8 mouse cellular contexts compared by ENCODE assay signal in the genomic region with DNA sequence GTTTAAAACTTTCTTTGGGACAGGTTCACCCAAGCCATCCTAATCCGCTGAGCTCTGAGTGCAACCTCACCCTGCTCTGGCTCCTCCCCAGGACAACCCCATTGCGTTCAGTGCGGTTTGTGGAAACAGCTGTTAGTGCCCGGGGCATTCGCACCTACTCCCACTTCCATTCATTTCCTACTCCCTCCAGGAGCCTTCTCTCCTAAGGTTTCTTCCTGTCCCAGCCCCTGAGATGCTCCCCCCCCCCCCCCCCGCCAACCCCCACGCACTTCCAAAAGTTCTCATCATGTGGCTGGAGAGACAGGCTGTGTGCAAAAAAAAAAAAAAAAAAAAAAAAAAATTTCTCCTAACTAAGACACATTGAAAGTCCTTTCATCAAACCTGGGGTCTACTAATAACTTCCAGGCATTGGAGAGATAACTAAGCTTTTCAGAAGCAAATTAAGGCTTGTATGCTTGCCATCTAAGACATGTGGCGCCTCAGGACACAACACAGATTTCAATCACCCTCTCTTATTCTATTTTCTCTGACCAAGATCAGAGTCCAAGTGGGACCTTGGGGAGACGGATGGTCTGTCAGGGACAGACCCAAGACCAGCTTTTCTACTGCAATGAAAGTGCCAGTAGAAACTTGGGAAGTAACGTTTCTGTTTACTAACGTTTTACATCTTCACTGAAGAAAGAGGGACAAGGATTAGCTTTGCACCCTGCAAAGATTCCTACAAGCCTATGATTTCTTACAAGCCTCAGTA. TPM values are rescaled to one million over a fixed set of nuclear protein-coding genes. Genes with fewer than 3 reads are reported as not detected.
DNase-seq lines count a peak whose midpoint lies in the region; ATAC-seq and TF ChIP-seq lines count a peak whose summit lies in the region.

No protein-coding gene starts in this region.

- no peaks in the 10 kb centered on the region for H3K9me3 ChIP-seq in kidney, embryonic 14.5 days (ENCODE audit: control insufficient read depth, low read length)
- no peaks in the 10 kb centered on the region for H3K9me3 ChIP-seq in hindbrain, embryonic 12.5 days (replicated peaks)
- no peaks in the 10 kb centered on the region for H3K9me3 ChIP-seq in midbrain, embryonic 13.5 days

- peaks cover 6% of the 10 kb centered on the region; the same call in 1 of the 2 replicates for H3K36me3 ChIP-seq in kidney, embryonic 14.5 days (ENCODE audit: control insufficient read depth, insufficient read depth, low read length)
- peaks cover 7% of the 10 kb centered on the region; the same call in 1 of the 2 replicates for H3K36me3 ChIP-seq in hindbrain, embryonic 12.5 days
- 0 out of 2 replicates have a peak, but pooled peaks cover 5% of the 10 kb centered on the region for H3K36me3 ChIP-seq in midbrain, embryonic 13.5 days

- no peak for DNase-seq in kidney, postnatal 4 days
- DNase-seq in right cerebral cortex, postnatal 4 days = no peak
- DNase-seq in spleen, adult 18-20 months = no peak
- DNase-seq in kidney, postnatal 10 days = no peak

- H3K27ac ChIP-seq in kidney, embryonic 14.5 days (ENCODE audit: low read depth, low read length) = no peak overlapping the region; the same call in 1 of the 2 replicates
- no peak overlapping the region for H3K27ac ChIP-seq in bone marrow macrophage, adult 2 months (ENCODE audit: insufficient read depth, low read depth, low read length)
- peak overlapping the region; percentile 80; the same call in 1 of the 2 replicates for H3K27ac ChIP-seq in hindbrain, embryonic 12.5 days
- H3K27ac ChIP-seq in midbrain, embryonic 13.5 days = no peak overlapping the region

- 27% methylated on average over 11 of the region's 11 CpGs for WGBS in kidney, embryonic 14.5 days
- 24% methylated on average over 11 of the region's 11 CpGs for WGBS in hindbrain, embryonic 12.5 days
- 36% methylated on average over 9 of the region's 11 CpGs for WGBS in midbrain, embryonic 13.5 days

- TF ChIP-seq CTCF in bone marrow macrophage, adult 2 months (IDR thresholded peaks at IDR 0.05; ENCODE audit: low read depth, low read length) = no peak

- H3K27me3 ChIP-seq in kidney, embryonic 14.5 days (ENCODE audit: control insufficient read depth, insufficient read depth, low read length) = no peaks in the 10 kb centered on the region
- H3K27me3 ChIP-seq in hindbrain, embryonic 12.5 days = no peaks in the 10 kb centered on the region
- no peaks in the 10 kb centered on the region for H3K27me3 ChIP-seq in midbrain, embryonic 13.5 days

- peak overlapping the region; percentile 82; the same call in 1 of the 2 replicates for H3K9ac ChIP-seq in kidney, embryonic 14.5 days (ENCODE audit: low read depth, low read length)
- H3K9ac ChIP-seq in hindbrain, embryonic 12.5 days = peak overlapping the region; percentile 73
- H3K9ac ChIP-seq in midbrain, embryonic 13.5 days (replicated peaks) = peak overlapping the region; percentile 75

- TF ChIP-seq POLR2A in bone marrow macrophage, adult 2 months (IDR thresholded peaks at IDR 0.05; ENCODE audit: borderline replicate concordance, low read depth, low read length) = no peak

- no peaks in the 10 kb centered on the region for H3K4me1 ChIP-seq in kidney, embryonic 14.5 days (ENCODE audit: control insufficient read depth, insufficient read depth, low read length)
- H3K4me1 ChIP-seq in bone marrow macrophage, adult 2 months (ENCODE audit: control insufficient read depth, insufficient read depth, low read length) = peaks cover 8% of the 10 kb centered on the region
- H3K4me1 ChIP-seq in hindbrain, embryonic 12.5 days = no peaks in the 10 kb centered on the region
- peaks cover 7% of the 10 kb centered on the region; the same call in 1 of the 2 replicates for H3K4me1 ChIP-seq in midbrain, embryonic 13.5 days (replicated peaks)

- no peak; the same call in 1 of the 2 replicates for ATAC-seq in kidney, embryonic 14.5 days (ENCODE audit: low FRiP score, low TSS enrichment)
- no peak for ATAC-seq in hindbrain, embryonic 12.5 days (ENCODE audit: low FRiP score)
- no peak; the same call in 1 of the 2 replicates for ATAC-seq in midbrain, embryonic 13.5 days

- peak overlapping the region; percentile 86 for H3K4me3 ChIP-seq in kidney, embryonic 14.5 days (ENCODE audit: low read length)
- peak overlapping the region; percentile 82 for H3K4me3 ChIP-seq in bone marrow macrophage, adult 2 months (ENCODE audit: insufficient read depth, low read length)
- peak overlapping the region; percentile 89 for H3K4me3 ChIP-seq in hindbrain, embryonic 12.5 days
- peak overlapping the region; percentile 84 for H3K4me3 ChIP-seq in midbrain, embryonic 13.5 days (replicated peaks)

- H3K4me2 ChIP-seq in kidney, embryonic 14.5 days (replicated peaks; ENCODE audit: low read depth, low read length) = peak overlapping the region; percentile 44
- peak overlapping the region; percentile 55 for H3K4me2 ChIP-seq in hindbrain, embryonic 12.5 days (replicated peaks)
- peak overlapping the region; percentile 59 for H3K4me2 ChIP-seq in midbrain, embryonic 13.5 days (replicated peaks)

RNA-seq across cellular contexts. Expression of gene Cep72, which starts 0.5 kb away (rescaled TPM):
- 12.6 and 20.9 TPM in 2 replicates for polyA plus RNA-seq in kidney, embryonic 14.5 days (2014; fragmentation: Nextera tagmentation; extraction: Ambion mirVana)
- polyA plus RNA-seq in bone marrow macrophage, adult 2 months (2012; ENCODE audit: insufficient read depth, insufficient read length, missing spikeins) = 5.6 and 9.4 TPM in 2 replicates
- polyA plus RNA-seq in hindbrain, embryonic 12.5 days (2016; fragmentation: Nextera tagmentation; extraction: Ambion mirVana) = 14.0 and 16.0 TPM in 2 replicates
- polyA plus RNA-seq in midbrain, embryonic 13.5 days (2015; fragmentation: Nextera tagmentation; extraction: Ambion mirVana) = 13.0 and 14.1 TPM in 2 replicates

RNA-seq across cellular contexts. Expression of gene Tppp, which starts 53.3 kb away (rescaled TPM):
- 0.31 and 0.55 TPM in 2 replicates for polyA plus RNA-seq in kidney, embryonic 14.5 days (2014; fragmentation: Nextera tagmentation; extraction: Ambion mirVana)
- polyA plus RNA-seq in bone marrow macrophage, adult 2 months (2012; ENCODE audit: insufficient read depth, insufficient read length, missing spikeins) = 0.11 and 0.31 TPM in 2 replicates
- 6.0 TPM in 2 replicates for polyA plus RNA-seq in hindbrain, embryonic 12.5 days (2016; fragmentation: Nextera tagmentation; extraction: Ambion mirVana)
- 6.4 and 6.7 TPM in 2 replicates for polyA plus RNA-seq in midbrain, embryonic 13.5 days (2015; fragmentation: Nextera tagmentation; extraction: Ambion mirVana)

RNA-seq across cellular contexts. Expression of gene Slc9a3, which starts 58.7 kb away (rescaled TPM):
- polyA plus RNA-seq in kidney, embryonic 14.5 days (2014; fragmentation: Nextera tagmentation; extraction: Ambion mirVana) = 0.16 and 0.23 TPM in 2 replicates
- not detected in 2 replicates for polyA plus RNA-seq in bone marrow macrophage, adult 2 months (2012; ENCODE audit: insufficient read depth, insufficient read length, missing spikeins)
- not detected in 2 replicates for polyA plus RNA-seq in hindbrain, embryonic 12.5 days (2016; fragmentation: Nextera tagmentation; extraction: Ambion mirVana)
- polyA plus RNA-seq in midbrain, embryonic 13.5 days (2015; fragmentation: Nextera tagmentation; extraction: Ambion mirVana) = 0.03 TPM in 1 of 2 replicates, not detected in the other
